Mouse (Mus musculus) kidney, embryonic 16.5 days (tissue): ENCODE results near the gene Rpl18. TPM values are rescaled to one million over a fixed set of nuclear protein-coding genes. Genes with fewer than 3 reads are reported as not detected.

Experiments
- ATAC-seq: fragments of 200-750 bp; cut with Nextera tagmentation; 2 replicates; pipeline ENCODE4 v1.8.0; 2017; ENCODE audit warnings: moderate TSS enrichment; ENCODE audit not compliant: low FRiP score, low TSS enrichment
- H3K27ac ChIP-seq: fragments of 300-500 bp; sonication (generic); 2 replicates; pipeline ENCODE4 v1.5.1; 2014; ENCODE audit warnings: low read length
- H3K27me3 ChIP-seq: fragments of 300-500 bp; sonication (generic); 2 replicates; pipeline ENCODE4 v1.6.1; 2014; ENCODE audit warnings: low read length, control low read depth, mixed read lengths; ENCODE audit not compliant: insufficient read depth
- H3K36me3 ChIP-seq: fragments of 300-500 bp; sonication (generic); 2 replicates; pipeline ENCODE4 v1.6.1; 2014; ENCODE audit warnings: low read length, control low read depth, mixed read lengths; ENCODE audit not compliant: insufficient read depth
- H3K4me1 ChIP-seq: fragments of 300-500 bp; sonication (generic); 2 replicates; pipeline ENCODE4 v1.6.1; 2014; ENCODE audit warnings: low read length, control low read depth, mixed read lengths; ENCODE audit not compliant: insufficient read depth
- H3K4me2 ChIP-seq: fragments of 300-500 bp; sonication (generic); replicated peaks from 2 replicates; pipeline ENCODE4 v1.6.1; 2014; ENCODE audit warnings: low read depth, low read length
- H3K4me3 ChIP-seq: fragments of 300-500 bp; sonication (generic); 2 replicates; pipeline ENCODE4 v1.5.1; 2014; ENCODE audit warnings: mild to moderate bottlenecking, low read length
- H3K9ac ChIP-seq: fragments of 300-500 bp; sonication (generic); replicated peaks from 2 replicates; pipeline ENCODE4 v1.6.1; 2014; ENCODE audit warnings: low read length
- H3K9me3 ChIP-seq: fragments of 300-500 bp; sonication (generic); 2 replicates; pipeline ENCODE4 v1.6.1; 2016; ENCODE audit warnings: low read length, control low read depth
- WGBS: fragments of 180-500 bp; shearing (Covaris S2); extraction: QIAGEN DNeasy Blood & Tissue Kit; methylation state at CpG from one replicate; pipeline ENCODE4 v1.1.7; 2014; 5-methylcytosine and 5-hydroxymethylcytosine counted together
- polyA plus RNA-seq: library from polyadenylated mRNA; unstranded; fragments of >200 nt; fragmentation: Nextera tagmentation; extraction: Ambion mirVana; gene quantifications from 2 replicates; pipeline ENCODE4 v1.2.1, GENCODE M21; 2015

Rpl18 gene
- polyA plus RNA-seq, 1 experiment from 2014 or later: 1,047 TPM

GRCm38 (mm10) chr7:45704730-45705442 lies 10.4 kb upstream of the Rpl18 start, which contains the start of gene Dbp:
TSS of gene Dbp (plus strand) at chr7:45705088.
- H3K4me1 ChIP-seq: peaks cover 62% of the 10 kb centered on the region
- H3K27ac ChIP-seq: peak within 1 kb of the TSS; percentile 86
- WGBS: 0% methylated on average over 36 of the region's 36 CpGs

GRCm38 (mm10) chr7:45705443-45705864 lies 9.8 kb upstream of the Rpl18 start:
- peak overlapping the region; percentile 94 for H3K4me2 ChIP-seq
- peaks cover 4% of the 10 kb centered on the region for H3K36me3 ChIP-seq
- under 1% methylated on average over 21 of the region's 21 CpGs for WGBS
- peaks cover 56% of the 10 kb centered on the region for H3K4me1 ChIP-seq
- peak overlapping the region; percentile 89 for H3K9ac ChIP-seq
- H3K27ac ChIP-seq: peak overlapping the region; percentile 83
- peaks cover 1% of the 10 kb centered on the region; the same call in 1 of the 2 replicates for H3K27me3 ChIP-seq
- peak overlapping the region; percentile 71 for H3K4me3 ChIP-seq
- no peak; the same call in none of the 2 replicates for ATAC-seq
- no peaks in the 10 kb centered on the region for H3K9me3 ChIP-seq

More at GRCm38 (mm10) chr7:45704730-45705442, 10.4 kb upstream of the Rpl18 start, which contains the start of gene Dbp:
- Histone ChIP-seq H3K27me3 (peaks cover 7% of the 10 kb centered on the region), H3K9me3 (no peaks in the 10 kb centered on the region), H3K36me3 (no peaks in the 10 kb centered on the region), H3K9ac (peak within 1 kb of the TSS; percentile 89), H3K4me2 (peak within 1 kb of the TSS; percentile 94), H3K4me3 (peak within 1 kb of the TSS; percentile 71)
- peak; percentile 88 for ATAC-seq

GRCm38 (mm10) chr7:45705873-45706281 lies 9.4 kb upstream of the Rpl18 start:
- peaks cover 8% of the 10 kb centered on the region for H3K36me3 ChIP-seq
- no peaks in the 10 kb centered on the region for H3K9me3 ChIP-seq
- H3K4me1 ChIP-seq: peaks cover 53% of the 10 kb centered on the region
- peak overlapping the region; percentile 71 for H3K4me3 ChIP-seq
- WGBS: 2% methylated on average over 7 of the region's 7 CpGs
- ATAC-seq: peak; percentile 10; the same call in 1 of the 2 replicates
- H3K27ac ChIP-seq: peak overlapping the region; percentile 94
- peak overlapping the region; percentile 89 for H3K9ac ChIP-seq
- H3K4me2 ChIP-seq: peak overlapping the region; percentile 94
- H3K27me3 ChIP-seq: no peaks in the 10 kb centered on the region

GRCm38 (mm10) chr7:45706721-45707241 lies 8.5 kb upstream of the Rpl18 start:
- under 1% methylated on average over 37 of the region's 45 CpGs for WGBS
- peak overlapping the region; percentile 71 for H3K4me3 ChIP-seq
- peaks cover 17% of the 10 kb centered on the region for H3K36me3 ChIP-seq
- no peaks in the 10 kb centered on the region for H3K27me3 ChIP-seq
- no peaks in the 10 kb centered on the region for H3K9me3 ChIP-seq
- peaks cover 44% of the 10 kb centered on the region for H3K4me1 ChIP-seq
- ATAC-seq: no peak
- H3K27ac ChIP-seq: peak overlapping the region; percentile 94
- peak overlapping the region; percentile 89 for H3K9ac ChIP-seq
- peak overlapping the region; percentile 94 for H3K4me2 ChIP-seq

GRCm38 (mm10) chr7:45707375-45707967 lies 7.8 kb upstream of the Rpl18 start:
- Histone ChIP-seq H3K4me2 (peak overlapping the region; percentile 94), H3K4me3 (peak overlapping the region; percentile 71), H3K36me3 (peaks cover 24% of the 10 kb centered on the region), H3K27ac (peak overlapping the region; percentile 94), H3K4me1 (peaks cover 44% of the 10 kb centered on the region), H3K9me3 (no peaks in the 10 kb centered on the region), H3K27me3 (no peaks in the 10 kb centered on the region), H3K9ac (peak overlapping the region; percentile 89)
- under 1% methylated on average over 27 of the region's 27 CpGs for WGBS
- peak; percentile 2; the same call in 1 of the 2 replicates for ATAC-seq

- peak overlapping the region; percentile 94 for H3K27ac ChIP-seq
- ATAC-seq: no peak
- H3K9ac ChIP-seq: peak overlapping the region; percentile 89; the same call in 1 of the 2 replicates
- WGBS: 26% methylated on average over 13 of the region's 13 CpGs
- peak overlapping the region; percentile 94 for H3K4me2 ChIP-seq
- peaks cover 44% of the 10 kb centered on the region for H3K4me1 ChIP-seq
- peak overlapping the region; percentile 71 for H3K4me3 ChIP-seq
- H3K27me3 ChIP-seq: no peaks in the 10 kb centered on the region
- H3K36me3 ChIP-seq: peaks cover 32% of the 10 kb centered on the region
- H3K9me3 ChIP-seq: no peaks in the 10 kb centered on the region
Observed at GRCm38 (mm10) chr7:45708221-45708761, 7.0 kb upstream of the Rpl18 start.

GRCm38 (mm10) chr7:45709036-45709435 lies 6.2 kb upstream of the Rpl18 start:
- Histone ChIP-seq H3K4me3 (no peak overlapping the region), H3K4me2 (no peak overlapping the region), H3K36me3 (peaks cover 34% of the 10 kb centered on the region), H3K27me3 (no peaks in the 10 kb centered on the region), H3K4me1 (peaks cover 40% of the 10 kb centered on the region), H3K9me3 (no peaks in the 10 kb centered on the region), H3K9ac (0 out of 2 replicates have a peak overlapping the region, but pooled peaks have one; percentile 89), H3K27ac (no peak overlapping the region)
- 54% methylated on average over 6 of the region's 6 CpGs for WGBS
- no peak for ATAC-seq

GRCm38 (mm10) chr7:45709677-45710355 lies 5.4 kb upstream of the Rpl18 start:
- H3K4me1 ChIP-seq: peaks cover 47% of the 10 kb centered on the region
- WGBS: 87% methylated on average over 14 of the region's 14 CpGs

GRCm38 (mm10) chr7:45710477-45711191 lies 4.6 kb upstream of the Rpl18 start:
- peaks cover 47% of the 10 kb centered on the region for H3K4me1 ChIP-seq

More at GRCm38 (mm10) chr7:45709677-45710355, 5.4 kb upstream of the Rpl18 start:
- peaks cover 34% of the 10 kb centered on the region for H3K36me3 ChIP-seq
- H3K27ac ChIP-seq: no peak overlapping the region
- H3K4me2 ChIP-seq: no peak overlapping the region
- no peaks in the 10 kb centered on the region for H3K27me3 ChIP-seq
- ATAC-seq: no peak
- no peak overlapping the region for H3K4me3 ChIP-seq
- no peaks in the 10 kb centered on the region for H3K9me3 ChIP-seq
- H3K9ac ChIP-seq: no peak overlapping the region

More at GRCm38 (mm10) chr7:45710477-45711191, 4.6 kb upstream of the Rpl18 start:
- Histone ChIP-seq H3K4me3 (no peak overlapping the region), H3K4me2 (no peak overlapping the region), H3K36me3 (peaks cover 34% of the 10 kb centered on the region), H3K9me3 (no peaks in the 10 kb centered on the region), H3K27me3 (no peaks in the 10 kb centered on the region), H3K9ac (no peak overlapping the region), H3K27ac (no peak overlapping the region)
- no peak for ATAC-seq
- WGBS: 90% methylated on average over 20 of the region's 20 CpGs
